Mouse (Mus musculus): ENCODE data around the gene Crebbp.

GRCm38 (mm10) chr16:4153121-4153520, 60.7 kb downstream of the Crebbp start:
- TF ChIP-seq CTCF (IDR thresholded peaks at IDR 0.05; ENCODE audit: low read depth) (no peak), EP300 (IDR thresholded peaks at IDR 0.05; ENCODE audit: low read depth) (no peak)

Data from heart, postnatal 0 days (tissue).